Mouse (Mus musculus) ES-Bruce4 (cell line): ENCODE measurements around the gene Gm4869.

Experiments used
- CTCF ChIP-seq: IDR thresholded peaks from one replicate; pipeline ENCODE4 v1.8.1; 2011; ENCODE audit warnings: low read depth, low read length
- POLR2A ChIP-seq: IDR thresholded peaks from one replicate; pipeline ENCODE4 v1.8.1; 2011; ENCODE audit warnings: low read length; ENCODE audit not compliant: insufficient read depth

GRCm38 (mm10) chr5:140418106-140418488 is 27.3 kb upstream of the Gm4869 start:
- TF ChIP-seq POLR2A (no peak), CTCF (no peak)
